ENCODE assay signal across 22 mouse cellular contexts in genomic region chr2:94846394-94846793, GRCm38 (mm10).
DNase-seq lines count a peak whose midpoint lies in the region; ATAC-seq and TF ChIP-seq lines count a peak whose summit lies in the region.
"Had no signal": no experiment of that assay in that cellular context is flagged by ENCODE, and none has a peak within 500 bp of the region (broad histone marks: within the 10 kb centered on the region; RNA-seq: fewer than 3 reads in every experiment).

No protein-coding gene starts in this region.

- H3K4me1 ChIP-seq in intestine, embryonic 14.5 days (replicated peaks; ENCODE audit: control insufficient read depth, insufficient read depth, low read length): no peaks in the 10 kb centered on the region
- no peaks in the 10 kb centered on the region for H3K4me1 ChIP-seq in intestine, postnatal 0 days (replicated peaks; ENCODE audit: control insufficient read depth, insufficient read depth, low read length)
- no peaks in the 10 kb centered on the region for H3K4me1 ChIP-seq in lung, postnatal 0 days (ENCODE audit: insufficient read depth, low read depth, low read length)
- no peaks in the 10 kb centered on the region for H3K4me1 ChIP-seq in intestine, embryonic 15.5 days (replicated peaks)
- H3K4me1 ChIP-seq: forebrain, embryonic 12.5 days; heart, embryonic 12.5 days; hindbrain, embryonic 10.5 days had no signal

- no peak overlapping the region for H3K27ac ChIP-seq in intestine, embryonic 14.5 days (ENCODE audit: low read depth)
- H3K27ac ChIP-seq in intestine, postnatal 0 days (ENCODE audit: low read depth, low read length): no peak overlapping the region
- H3K27ac ChIP-seq in lung, postnatal 0 days (ENCODE audit: low read length): no peak overlapping the region
- H3K27ac ChIP-seq in intestine, embryonic 15.5 days: no peak overlapping the region
- H3K27ac ChIP-seq: forebrain, embryonic 12.5 days; heart, adult 2 months; hindbrain, embryonic 10.5 days; hindbrain, embryonic 14.5 days had no signal

- WGBS in intestine, embryonic 14.5 days: 62% methylated on average over 3 of the region's 3 CpGs
- 31% methylated on average over 3 of the region's 3 CpGs for WGBS in intestine, postnatal 0 days
- 42% methylated on average over 3 of the region's 3 CpGs for WGBS in lung, postnatal 0 days
- WGBS in intestine, embryonic 15.5 days: 47% methylated on average over 3 of the region's 3 CpGs

- H3K9ac ChIP-seq in intestine, embryonic 14.5 days (ENCODE audit: low read length): no peak overlapping the region
- no peak overlapping the region for H3K9ac ChIP-seq in intestine, postnatal 0 days (ENCODE audit: low read depth, low read length)
- no peak overlapping the region for H3K9ac ChIP-seq in lung, postnatal 0 days (replicated peaks; ENCODE audit: low read depth)
- H3K9ac ChIP-seq in intestine, embryonic 15.5 days: no peak overlapping the region
- H3K9ac ChIP-seq: forebrain, embryonic 12.5 days; heart, embryonic 12.5 days; hindbrain, embryonic 14.5 days had no signal

- no peak overlapping the region for H3K4me3 ChIP-seq in intestine, embryonic 14.5 days (ENCODE audit: low read depth, low read length)
- H3K4me3 ChIP-seq in intestine, postnatal 0 days (ENCODE audit: low read depth, low read length): no peak overlapping the region
- no peak overlapping the region for H3K4me3 ChIP-seq in lung, postnatal 0 days (ENCODE audit: low read depth, low read length)
- no peak overlapping the region for H3K4me3 ChIP-seq in intestine, embryonic 15.5 days (replicated peaks)
- H3K4me3 ChIP-seq: forebrain, embryonic 12.5 days; heart, adult 2 months; heart, embryonic 12.5 days; hindbrain, embryonic 10.5 days had no signal

- no peak for DNase-seq in intestine, embryonic 14.5 days (ENCODE audit: low spot score)
- peak; percentile 11 for DNase-seq in kidney, postnatal 14 days
- no peak for DNase-seq in kidney, adult 9 months
- peak; percentile 78 for DNase-seq in lung, postnatal 0 days (ENCODE audit: low spot score)
- no peak for DNase-seq in lung, postnatal 25 days (ENCODE audit: low spot score)
- no peak for DNase-seq in layer of hippocampus, postnatal 10 days (ENCODE audit: low spot score in 2 of 2)
- DNase-seq: adrenal gland, postnatal 14 days; cerebellum, adult 18-20 months; cerebellum, adult 9-11 months; cerebellum, postnatal 36 days; gastrocnemius, postnatal 10 days; heart, adult 2 months had no signal

- no peak overlapping the region for H3K4me2 ChIP-seq in intestine, embryonic 14.5 days (ENCODE audit: low read length)
- no peak overlapping the region for H3K4me2 ChIP-seq in intestine, postnatal 0 days (replicated peaks; ENCODE audit: low read depth)
- H3K4me2 ChIP-seq in lung, postnatal 0 days (replicated peaks; ENCODE audit: low read depth, low read length): no peak overlapping the region
- no peak overlapping the region for H3K4me2 ChIP-seq in intestine, embryonic 15.5 days (replicated peaks)
- H3K4me2 ChIP-seq: forebrain, embryonic 12.5 days; heart, embryonic 12.5 days; hindbrain, embryonic 14.5 days had no signal

- peak; percentile 58 for ATAC-seq in intestine, embryonic 14.5 days (replicated peaks; ENCODE audit: low FRiP score, low TSS enrichment, low read depth)
- no peak for ATAC-seq in intestine, postnatal 0 days
- peak; percentile 91 for ATAC-seq in lung, postnatal 0 days
- ATAC-seq in intestine, embryonic 15.5 days: 0 out of 2 replicates have a peak, but pooled peaks have one; percentile 56
- ATAC-seq: activated CD4-positive, CD25-positive, alpha-beta regulatory T cell, adult 4 months; forebrain, embryonic 16.5 days; Patski had no signal

- no peaks in the 10 kb centered on the region for H3K27me3 ChIP-seq in intestine, embryonic 14.5 days (replicated peaks; ENCODE audit: control insufficient read depth, insufficient read depth, low read length)
- no peaks in the 10 kb centered on the region for H3K27me3 ChIP-seq in intestine, postnatal 0 days (replicated peaks; ENCODE audit: control insufficient read depth, insufficient read depth, low read length)
- H3K27me3 ChIP-seq in lung, postnatal 0 days (replicated peaks; ENCODE audit: insufficient read depth, low read length): no peaks in the 10 kb centered on the region
- H3K27me3 ChIP-seq in intestine, embryonic 15.5 days (replicated peaks): no peaks in the 10 kb centered on the region
- H3K27me3 ChIP-seq: CH12.LX; forebrain, embryonic 12.5 days; heart, embryonic 12.5 days; Patski had no signal

- no peak for TF ChIP-seq CTCF in intestine, postnatal 0 days (IDR thresholded peaks at IDR 0.05; ENCODE audit: low read depth)
- no peak for TF ChIP-seq CTCF in lung, postnatal 0 days (IDR thresholded peaks at IDR 0.05)

- peak; percentile 84 for TF ChIP-seq EP300 in lung, postnatal 0 days (IDR thresholded peaks at IDR 0.05)

- H3K9me3 ChIP-seq in intestine, embryonic 14.5 days (ENCODE audit: control insufficient read depth, low read length): no peaks in the 10 kb centered on the region
- H3K9me3 ChIP-seq in intestine, postnatal 0 days (ENCODE audit: control insufficient read depth): no peaks in the 10 kb centered on the region
- no peaks in the 10 kb centered on the region for H3K9me3 ChIP-seq in lung, postnatal 0 days (ENCODE audit: low read length)
- H3K9me3 ChIP-seq in intestine, embryonic 15.5 days: no peaks in the 10 kb centered on the region
- H3K9me3 ChIP-seq: forebrain, embryonic 12.5 days; heart, embryonic 12.5 days; hindbrain, embryonic 10.5 days had no signal

- H3K36me3 ChIP-seq in intestine, embryonic 14.5 days (ENCODE audit: control insufficient read depth, insufficient read depth, low read length): no peaks in the 10 kb centered on the region
- no peaks in the 10 kb centered on the region for H3K36me3 ChIP-seq in intestine, postnatal 0 days (ENCODE audit: control insufficient read depth, insufficient read depth)
- no peaks in the 10 kb centered on the region for H3K36me3 ChIP-seq in lung, postnatal 0 days (ENCODE audit: insufficient read depth, low read length)
- no peaks in the 10 kb centered on the region for H3K36me3 ChIP-seq in intestine, embryonic 15.5 days
- H3K36me3 ChIP-seq: forebrain, embryonic 12.5 days; heart, embryonic 12.5 days; hindbrain, embryonic 10.5 days had no signal

Comparison
In these comparisons a context has a peak if more than half of its experiments do, and no peak if none do; other contexts are left out.
1. DNase-seq: peak in kidney, postnatal 14 days (single experiment) and lung, postnatal 0 days (single experiment); none in intestine, embryonic 14.5 days (single experiment), kidney, adult 9 months (single experiment), lung, postnatal 25 days (single experiment) and layer of hippocampus, postnatal 10 days (0 of 2).